Mouse (Mus musculus) lung, postnatal 0 days (tissue): ENCODE measurements at regions not wholly inside any gene's neighbourhood (a gene's known extent, or its start where the extent isn't known, plus 50 kb on each side); places are given as distances from the start of the nearest gene placed in this dataset.

Source experiments
- ATAC-seq: fragments of 200-750 bp; cut with Nextera tagmentation; 2 replicates; pipeline ENCODE4 v1.8.0; 2017; ENCODE audit warnings: moderate library complexity
- DNase-seq: peaks from one replicate; pipeline ENCODE4 v3.0.0-alpha.2; 2016; ENCODE audit warnings: low spot score
- H3K27ac ChIP-seq: fragments of 300-500 bp; sonication (generic); 2 replicates; pipeline ENCODE4 v1.5.1; 2014; ENCODE audit warnings: antibody characterized with exemption, mild to moderate bottlenecking, low read length, mixed read lengths
- H3K27me3 ChIP-seq: fragments of 300-500 bp; sonication (generic); replicated peaks from 2 replicates; pipeline ENCODE4 v1.6.1; 2014; ENCODE audit warnings: low read length, mixed read lengths; ENCODE audit not compliant: insufficient read depth
- H3K36me3 ChIP-seq: fragments of 300-500 bp; sonication (generic); 2 replicates; pipeline ENCODE4 v1.6.1; 2014; ENCODE audit warnings: low read length, mixed read lengths; ENCODE audit not compliant: insufficient read depth
- H3K4me1 ChIP-seq: fragments of 300-500 bp; sonication (generic); 2 replicates; pipeline ENCODE4 v1.6.1; 2014; ENCODE audit warnings: antibody characterized with exemption, low read depth, low read length, mixed read lengths; ENCODE audit not compliant: insufficient read depth
- H3K4me2 ChIP-seq: fragments of 300-500 bp; sonication (generic); replicated peaks from 2 replicates; pipeline ENCODE4 v1.6.1; 2014; ENCODE audit warnings: low read depth, mild to moderate bottlenecking, low read length, moderate library complexity, mixed read lengths
- H3K4me3 ChIP-seq: fragments of 300-500 bp; sonication (generic); 2 replicates; pipeline ENCODE4 v1.5.1; 2014; ENCODE audit warnings: low read depth, low read length
- H3K9ac ChIP-seq: fragments of 300-500 bp; sonication (generic); replicated peaks from 2 replicates; pipeline ENCODE4 v1.6.1; 2014; ENCODE audit warnings: low read depth, mild to moderate bottlenecking
- H3K9me3 ChIP-seq: fragments of 300-500 bp; sonication (generic); 2 replicates; pipeline ENCODE4 v1.6.1; 2016; ENCODE audit warnings: low read length, mixed read lengths
- CTCF ChIP-seq: IDR thresholded peaks from 2 replicates; pipeline ENCODE4 v1.5.1; 2016; ENCODE audit warnings: antibody characterized with exemption, mild to moderate bottlenecking
- EP300 ChIP-seq: IDR thresholded peaks from 2 replicates; pipeline ENCODE4 v1.6.1; 2016; ENCODE audit warnings: antibody characterized with exemption, mild to moderate bottlenecking, control low read depth
- WGBS: fragments of 180-500 bp; shearing (Covaris S2); extraction: QIAGEN DNeasy Blood & Tissue Kit; methylation state at CpG from one replicate; pipeline ENCODE4 v1.1.7; 2014; 5-methylcytosine and 5-hydroxymethylcytosine counted together

- 53% methylated on average over 6 of the region's 6 CpGs for WGBS
- no peak overlapping the region for H3K4me3 ChIP-seq
- ATAC-seq = no peak
- no peak overlapping the region for H3K9ac ChIP-seq
- H3K4me2 ChIP-seq = no peak overlapping the region
- no peaks in the 10 kb centered on the region for H3K9me3 ChIP-seq
- H3K4me1 ChIP-seq = no peaks in the 10 kb centered on the region
- no peaks in the 10 kb centered on the region for H3K27me3 ChIP-seq
- TF ChIP-seq CTCF (no peak), EP300 (no peak)
- no peak overlapping the region for H3K27ac ChIP-seq
- DNase-seq = no peak
- no peaks in the 10 kb centered on the region for H3K36me3 ChIP-seq
Observed at GRCm38 (mm10) chr7:95008896-95009430, 1162.1 kb upstream of the Tenm4 start.

GRCm38 (mm10) chr7:95020285-95020684, 1150.8 kb upstream of the Tenm4 start:
- no peak overlapping the region for H3K4me2 ChIP-seq
- H3K4me3 ChIP-seq = no peak overlapping the region
- no peak for TF ChIP-seq EP300
- no peak for TF ChIP-seq CTCF
- WGBS = 78% methylated on average over 1 of the region's 1 CpGs
- H3K27ac ChIP-seq = no peak overlapping the region
- ATAC-seq (no peak), DNase-seq (no peak)
- no peaks in the 10 kb centered on the region for H3K4me1 ChIP-seq
- no peak overlapping the region for H3K9ac ChIP-seq
- H3K9me3 ChIP-seq = no peaks in the 10 kb centered on the region
- no peaks in the 10 kb centered on the region for H3K27me3 ChIP-seq
- H3K36me3 ChIP-seq = no peaks in the 10 kb centered on the region

- ATAC-seq = no peak
- DNase-seq = peak; percentile 4
- H3K4me2 ChIP-seq = no peak overlapping the region
- no peak overlapping the region for H3K4me3 ChIP-seq
- H3K27me3 ChIP-seq = no peaks in the 10 kb centered on the region
- H3K9ac ChIP-seq = no peak overlapping the region
- H3K36me3 ChIP-seq = no peaks in the 10 kb centered on the region
- H3K9me3 ChIP-seq = no peaks in the 10 kb centered on the region
- no peaks in the 10 kb centered on the region for H3K4me1 ChIP-seq
- TF ChIP-seq EP300 (no peak), CTCF (no peak)
- no peak overlapping the region for H3K27ac ChIP-seq
- 67% methylated on average over 4 of the region's 4 CpGs for WGBS
Observed at GRCm38 (mm10) chr7:95027915-95028810, 1142.9 kb upstream of the Tenm4 start.
